Mouse (Mus musculus): ENCODE measurements around the gene Xxylt1. TPM values are rescaled to one million over a fixed set of nuclear protein-coding genes. Genes with fewer than 3 reads are reported as not detected.

Xxylt1 gene
- total RNA-seq, 2 experiments from 2014 or later, result 20.4 to 21.3 TPM

GRCm38 (mm10) chr16:30971950-30972541, 109.2 kb downstream of the Xxylt1 start:
- peak; percentile 35 to 80 for DNase-seq (ENCODE audit: low spot score in 2 of 2)
- intact Hi-C loops (cut with DNase I), result no loop called here

- peak; percentile 45 to 54 for DNase-seq (ENCODE audit: low spot score in 2 of 2)
- intact Hi-C loops (cut with DNase I), result no loop called here
Measured at GRCm38 (mm10) chr16:30969266-30970064, 111.8 kb downstream of the Xxylt1 start.

- no peak for DNase-seq (ENCODE audit: low spot score in 2 of 2)
- intact Hi-C loops (cut with DNase I), result no loop called here
Measured at GRCm38 (mm10) chr16:30968402-30969151, 112.7 kb downstream of the Xxylt1 start.

- intact Hi-C loops (cut with DNase I), result no loop called here
- DNase-seq (ENCODE audit: low spot score in 2 of 2), result peak in 1 of 2 experiments; percentile 36
Measured at GRCm38 (mm10) chr16:30966684-30967083, 114.5 kb downstream of the Xxylt1 start.

GRCm38 (mm10) chr16:30964891-30965290, 116.3 kb downstream of the Xxylt1 start:
- DNase-seq (ENCODE audit: low spot score in 2 of 2), result no peak
- intact Hi-C loops (cut with DNase I), result no loop called here

GRCm38 (mm10) chr16:30964411-30964810, 116.8 kb downstream of the Xxylt1 start:
- DNase-seq (ENCODE audit: low spot score in 2 of 2), result no peak
- intact Hi-C loops (cut with DNase I), result no loop called here

GRCm38 (mm10) chr16:30962515-30962914, 118.7 kb downstream of the Xxylt1 start:
- DNase-seq (ENCODE audit: low spot score in 2 of 2), result no peak
- intact Hi-C loops (cut with DNase I), result no loop called here

GRCm38 (mm10) chr16:30961176-30961575, 120.1 kb downstream of the Xxylt1 start:
- DNase-seq (ENCODE audit: low spot score in 2 of 2), result no peak
- intact Hi-C loops (cut with DNase I), result no loop called here

GRCm38 (mm10) chr16:30960266-30960665, 121.0 kb downstream of the Xxylt1 start:
- DNase-seq (ENCODE audit: low spot score in 2 of 2), result no peak
- intact Hi-C loops (cut with DNase I), result no loop called here

GRCm38 (mm10) chr16:30959692-30960091, 121.5 kb downstream of the Xxylt1 start:
- intact Hi-C loops (cut with DNase I), result no loop called here
- no peak for DNase-seq (ENCODE audit: low spot score in 2 of 2)

- no peak for DNase-seq (ENCODE audit: low spot score in 2 of 2)
- intact Hi-C loops (cut with DNase I), result no loop called here
Measured at GRCm38 (mm10) chr16:30956141-30956540, 125.1 kb downstream of the Xxylt1 start.

GRCm38 (mm10) chr16:30948636-30949035, 132.6 kb downstream of the Xxylt1 start:
- DNase-seq (ENCODE audit: low spot score in 2 of 2), result peak; percentile 37 to 47
- intact Hi-C loops (cut with DNase I), result no loop called here

GRCm38 (mm10) chr16:30948216-30948615, 133.0 kb downstream of the Xxylt1 start:
- peak; percentile 38 to 68 for DNase-seq (ENCODE audit: low spot score in 2 of 2)
- intact Hi-C loops (cut with DNase I), result no loop called here

- intact Hi-C loops (cut with DNase I), result no loop called here
- DNase-seq (ENCODE audit: low spot score in 2 of 2), result no peak
Measured at GRCm38 (mm10) chr16:30944886-30945285, 136.3 kb downstream of the Xxylt1 start.

- intact Hi-C loops (cut with DNase I), result no loop called here
- no peak for DNase-seq (ENCODE audit: low spot score in 2 of 2)
Measured at GRCm38 (mm10) chr16:30943919-30944318, 137.3 kb downstream of the Xxylt1 start.

GRCm38 (mm10) chr16:30940699-30941098, 140.5 kb downstream of the Xxylt1 start:
- intact Hi-C loops (cut with DNase I), result no loop called here
- no peak for DNase-seq (ENCODE audit: low spot score in 2 of 2)

GRCm38 (mm10) chr16:30939903-30940302, 141.3 kb downstream of the Xxylt1 start:
- intact Hi-C loops (cut with DNase I), result no loop called here
- no peak for DNase-seq (ENCODE audit: low spot score in 2 of 2)

- no peak for DNase-seq (ENCODE audit: low spot score in 2 of 2)
- intact Hi-C loops (cut with DNase I), result no loop called here
Measured at GRCm38 (mm10) chr16:30939210-30939609, 142.0 kb downstream of the Xxylt1 start.

GRCm38 (mm10) chr16:30938664-30939063, 142.6 kb downstream of the Xxylt1 start:
- DNase-seq (ENCODE audit: low spot score in 2 of 2), result no peak
- intact Hi-C loops (cut with DNase I), result no loop called here

GRCm38 (mm10) chr16:30937665-30938064, 143.6 kb downstream of the Xxylt1 start:
- intact Hi-C loops (cut with DNase I), result no loop called here
- DNase-seq (ENCODE audit: low spot score in 2 of 2), result no peak
